Mouse (Mus musculus): ENCODE results near the gene Exoc6b. TPM values are rescaled to one million over a fixed set of nuclear protein-coding genes. Genes with fewer than 3 reads are reported as not detected.

Gene Exoc6b
- total RNA-seq, 1 experiment, result 19.8 TPM

GRCm38 (mm10) chr6:84594626-84595025, 474.7 kb downstream of the Exoc6b start:
- no peaks in the 10 kb centered on the region for H3K4me1 ChIP-seq (ENCODE audit: control insufficient read depth in 2 of 2, insufficient read depth in 2 of 2, low read length in 2 of 2, poor library complexity in 1 of 2)
- in situ Hi-C loops (cut with MboI; ENCODE audit: low sequenced_read_pairs in 2 of 2, unreplicated experiment in 2 of 2), result loop anchor here (25.0 kb wide), 3 partner anchors 507 to 1532 kb away; partner anchors contain the start of genes Aup1 (in 1 of the 2), Dqx1 (in 1 of the 2), Emx1 (in 1 of the 2) and Htra2 (in 1 of the 2)
- H3K27ac ChIP-seq (ENCODE audit: insufficient read depth, low read depth, low read length, poor library complexity, severe bottlenecking), result no peak overlapping the region

GRCm38 (mm10) chr6:84593693-84594092, 475.6 kb downstream of the Exoc6b start, which contains the start of gene Cyp26b1:
Gene Cyp26b1, minus strand, starts transcription at chr6:84593908.
- no peak within 1 kb of the TSS for H3K9ac ChIP-seq (ENCODE audit: insufficient read depth, low read depth, low read length, poor library complexity, severe bottlenecking)
- H3K4me1 ChIP-seq (ENCODE audit: control insufficient read depth in 2 of 2, insufficient read depth in 2 of 2, low read length in 2 of 2, poor library complexity in 1 of 2), result no peaks in the 10 kb centered on the region
- no peaks in the 10 kb centered on the region for H3K9me3 ChIP-seq (ENCODE audit: control insufficient read depth, insufficient read depth, low read depth, low read length)
- no peak for DNase-seq (ENCODE audit: low read depth, low spot score)
- no peak within 1 kb of the TSS for H3K4me3 ChIP-seq (ENCODE audit: insufficient read depth in 1 of 2, low read depth in 1 of 2, low read length in 2 of 2, poor library complexity in 1 of 2, severe bottlenecking in 1 of 2)
- H3K36me3 ChIP-seq (ENCODE audit: control insufficient read depth, insufficient read depth, low read length, poor library complexity, severe bottlenecking), result no peaks in the 10 kb centered on the region
- no peak within 1 kb of the TSS for H3K27ac ChIP-seq (ENCODE audit: insufficient read depth, low read depth, low read length, poor library complexity, severe bottlenecking)
- no peak for TF ChIP-seq MAFK (IDR thresholded peaks at IDR 0.05; ENCODE audit: insufficient read depth, low read depth, low read length)
- TF ChIP-seq ZC3H11A (IDR thresholded peaks at IDR 0.05; ENCODE audit: borderline replicate concordance, low read depth, low read length), result no peak
- no peak for TF ChIP-seq ZNF384 (IDR thresholded peaks at IDR 0.05; ENCODE audit: low read depth, low read length)
- no peak for TF ChIP-seq CHD2 (IDR thresholded peaks at IDR 0.05; ENCODE audit: low read depth, low read length)
- TF ChIP-seq HCFC1 (IDR thresholded peaks at IDR 0.05; ENCODE audit: borderline replicate concordance, insufficient read depth, low read length), result no peak
- in situ Hi-C loops (cut with MboI; ENCODE audit: low sequenced_read_pairs in 2 of 2, unreplicated experiment in 2 of 2), result loop anchor here (25.0 kb wide), 3 partner anchors 506 to 1531 kb away; partner anchors contain the start of genes Aup1 (in 1 of the 2), Dqx1 (in 1 of the 2), Emx1 (in 1 of the 2) and Htra2 (in 1 of the 2)

More at GRCm38 (mm10) chr6:84594626-84595025, 474.7 kb downstream of the Exoc6b start:
- Histone ChIP-seq H3K4me3 (ENCODE audit: insufficient read depth in 1 of 2, low read depth in 1 of 2, low read length in 2 of 2, poor library complexity in 1 of 2, severe bottlenecking in 1 of 2) (no peak overlapping the region), H3K9ac (ENCODE audit: insufficient read depth, low read depth, low read length, poor library complexity, severe bottlenecking) (no peak overlapping the region), H3K9me3 (ENCODE audit: control insufficient read depth, insufficient read depth, low read depth, low read length) (no peaks in the 10 kb centered on the region), H3K36me3 (ENCODE audit: control insufficient read depth, insufficient read depth, low read length, poor library complexity, severe bottlenecking) (no peaks in the 10 kb centered on the region)
- TF ChIP-seq CHD2 (IDR thresholded peaks at IDR 0.05; ENCODE audit: low read depth, low read length) (no peak), HCFC1 (IDR thresholded peaks at IDR 0.05; ENCODE audit: borderline replicate concordance, insufficient read depth, low read length) (no peak), MAFK (IDR thresholded peaks at IDR 0.05; ENCODE audit: insufficient read depth, low read depth, low read length) (no peak), ZC3H11A (IDR thresholded peaks at IDR 0.05; ENCODE audit: borderline replicate concordance, low read depth, low read length) (no peak), ZNF384 (IDR thresholded peaks at IDR 0.05; ENCODE audit: low read depth, low read length) (no peak)
- no peak for DNase-seq (ENCODE audit: low read depth, low spot score)

DNA sequence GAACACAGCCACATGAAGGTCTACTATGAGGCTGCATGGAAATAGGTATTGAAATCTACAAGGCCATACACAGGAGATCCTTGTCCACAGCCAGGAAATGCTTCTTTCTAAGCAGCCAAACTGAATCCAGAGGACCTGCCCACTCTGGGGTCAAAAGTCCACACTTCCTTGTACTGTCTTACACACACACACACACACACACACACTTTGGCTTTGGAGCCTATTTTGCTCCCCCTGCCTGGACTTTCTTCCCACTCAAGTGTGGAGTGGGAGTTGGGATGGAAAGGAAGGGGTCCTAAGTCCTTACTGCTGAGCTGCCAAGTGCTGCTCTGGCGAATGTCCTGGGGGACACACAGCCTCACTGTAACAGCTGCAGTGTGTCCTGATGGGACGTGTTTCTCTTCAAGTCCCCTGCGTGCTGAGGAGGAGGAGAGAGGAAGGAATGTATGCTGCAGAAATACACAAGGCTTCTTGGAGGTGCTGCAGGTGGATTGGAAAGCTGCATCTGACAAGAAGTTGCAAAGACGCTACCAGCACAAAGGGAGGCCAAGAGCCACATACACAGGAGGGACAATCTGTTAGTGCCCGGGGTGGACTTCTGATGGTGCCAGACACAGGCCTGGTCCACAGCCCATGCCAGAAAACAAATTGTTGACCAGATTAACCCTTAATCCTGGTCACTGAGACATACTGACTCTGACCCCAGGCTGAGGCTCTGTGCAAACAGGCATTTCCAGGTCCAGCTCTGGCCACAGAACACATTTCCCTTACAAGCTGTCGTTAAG, 478.2 kb downstream of the Exoc6b start:
- Histone ChIP-seq H3K9ac (ENCODE audit: insufficient read depth, low read depth, low read length, poor library complexity, severe bottlenecking) (no peak overlapping the region), H3K4me1 (ENCODE audit: control insufficient read depth in 2 of 2, insufficient read depth in 2 of 2, low read length in 2 of 2, poor library complexity in 1 of 2) (peaks cover 2 to 3% of the 10 kb centered on the region in 2 experiments; a peak in 2 of 4 replicates), H3K4me3 (ENCODE audit: insufficient read depth in 1 of 2, low read depth in 1 of 2, low read length in 2 of 2, poor library complexity in 1 of 2, severe bottlenecking in 1 of 2) (no peak overlapping the region), H3K36me3 (ENCODE audit: control insufficient read depth, insufficient read depth, low read length, poor library complexity, severe bottlenecking) (no peaks in the 10 kb centered on the region), H3K9me3 (ENCODE audit: control insufficient read depth, insufficient read depth, low read depth, low read length) (no peaks in the 10 kb centered on the region), H3K27ac (ENCODE audit: insufficient read depth, low read depth, low read length, poor library complexity, severe bottlenecking) (no peak overlapping the region)
- no peak for DNase-seq (ENCODE audit: low read depth, low spot score)
- TF ChIP-seq HCFC1 (IDR thresholded peaks at IDR 0.05; ENCODE audit: borderline replicate concordance, insufficient read depth, low read length) (no peak), ZNF384 (IDR thresholded peaks at IDR 0.05; ENCODE audit: low read depth, low read length) (no peak), MAFK (IDR thresholded peaks at IDR 0.05; ENCODE audit: insufficient read depth, low read depth, low read length) (no peak), CHD2 (IDR thresholded peaks at IDR 0.05; ENCODE audit: low read depth, low read length) (no peak), ZC3H11A (IDR thresholded peaks at IDR 0.05; ENCODE audit: borderline replicate concordance, low read depth, low read length) (no peak)
- in situ Hi-C loops (cut with MboI; ENCODE audit: low sequenced_read_pairs in 2 of 2, unreplicated experiment in 2 of 2), result loop anchor here (25.0 kb wide), 3 partner anchors 504 to 1529 kb away; partner anchors contain the start of genes Aup1 (in 1 of the 2), Dqx1 (in 1 of the 2), Emx1 (in 1 of the 2) and Htra2 (in 1 of the 2)

DNA sequence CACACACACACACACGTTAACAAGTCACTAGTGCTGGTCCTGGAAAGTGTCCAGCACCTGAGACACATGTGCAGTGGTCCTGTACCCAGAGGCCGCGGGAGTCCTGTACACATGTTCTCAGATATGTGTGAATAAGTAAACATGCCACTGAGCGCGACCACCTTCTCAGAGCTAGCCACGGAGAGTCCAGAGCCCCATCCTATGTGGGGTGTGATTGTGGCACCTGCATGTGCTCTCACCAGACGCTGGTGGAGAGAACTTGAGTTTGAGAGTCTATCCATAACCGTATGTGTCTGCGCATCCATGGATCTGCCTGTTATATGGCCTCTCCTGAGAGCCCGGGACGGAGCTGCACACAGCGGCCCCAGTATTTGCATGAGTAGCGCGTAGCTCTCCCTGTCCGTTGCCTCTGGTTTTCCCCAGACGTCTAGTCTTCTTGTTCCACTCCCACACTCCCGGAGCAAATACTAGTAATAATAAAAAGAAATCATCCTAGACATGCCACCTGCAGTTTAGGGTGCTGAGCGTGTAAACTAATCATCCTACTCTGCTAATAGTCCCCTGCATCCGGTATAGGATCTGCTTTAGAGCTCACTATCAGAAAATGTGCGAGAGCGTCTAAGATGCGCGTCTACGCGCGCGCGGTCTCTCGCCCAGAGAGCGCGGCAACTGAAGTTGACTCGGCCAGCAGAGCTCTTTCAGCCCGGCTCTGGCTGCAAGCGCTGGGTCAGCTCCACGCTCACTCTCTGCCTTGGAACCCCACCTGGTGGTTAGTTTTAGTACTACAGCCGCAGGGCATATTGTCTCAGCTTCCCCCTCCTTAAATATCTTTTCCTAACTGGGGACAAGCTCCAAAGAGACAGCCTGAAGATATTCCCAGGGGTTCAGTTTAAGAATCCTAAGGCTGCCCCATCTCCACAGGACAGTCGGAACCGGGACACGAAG, 479.3 kb downstream of the Exoc6b start:
- TF ChIP-seq HCFC1 (IDR thresholded peaks at IDR 0.05; ENCODE audit: borderline replicate concordance, insufficient read depth, low read length) (no peak), CHD2 (IDR thresholded peaks at IDR 0.05; ENCODE audit: low read depth, low read length) (no peak), ZC3H11A (IDR thresholded peaks at IDR 0.05; ENCODE audit: borderline replicate concordance, low read depth, low read length) (peak; percentile 90), ZNF384 (IDR thresholded peaks at IDR 0.05; ENCODE audit: low read depth, low read length) (no peak), MAFK (IDR thresholded peaks at IDR 0.05; ENCODE audit: insufficient read depth, low read depth, low read length) (no peak)
- Histone ChIP-seq H3K4me1 (ENCODE audit: control insufficient read depth in 2 of 2, insufficient read depth in 2 of 2, low read length in 2 of 2, poor library complexity in 1 of 2) (peaks cover 2 to 5% of the 10 kb centered on the region in 2 experiments; a peak in 2 of 4 replicates), H3K36me3 (ENCODE audit: control insufficient read depth, insufficient read depth, low read length, poor library complexity, severe bottlenecking) (no peaks in the 10 kb centered on the region), H3K9ac (ENCODE audit: insufficient read depth, low read depth, low read length, poor library complexity, severe bottlenecking) (no peak overlapping the region), H3K27ac (ENCODE audit: insufficient read depth, low read depth, low read length, poor library complexity, severe bottlenecking) (no peak overlapping the region), H3K9me3 (ENCODE audit: control insufficient read depth, insufficient read depth, low read depth, low read length) (no peaks in the 10 kb centered on the region), H3K4me3 (ENCODE audit: insufficient read depth in 1 of 2, low read depth in 1 of 2, low read length in 2 of 2, poor library complexity in 1 of 2, severe bottlenecking in 1 of 2) (peak overlapping the region in 1 of 2 experiments; percentile 14; a peak in 1 of 4 replicates)
- DNase-seq (ENCODE audit: low read depth, low spot score), result peak; percentile 76
- in situ Hi-C loops (cut with MboI; ENCODE audit: low sequenced_read_pairs in 2 of 2, unreplicated experiment in 2 of 2), result loop anchor here (10.0 to 25.0 kb wide), 5 partner anchors 495 to 1528 kb away; partner anchors contain the start of genes Aup1 (in 1 of the 2), Dqx1 (in 1 of the 2), Emx1 (in 1 of the 2) and Htra2 (in 1 of the 2)

Data from ES-E14 (cell line).